10 mouse cellular contexts compared by ENCODE assay signal in the genomic region with DNA sequence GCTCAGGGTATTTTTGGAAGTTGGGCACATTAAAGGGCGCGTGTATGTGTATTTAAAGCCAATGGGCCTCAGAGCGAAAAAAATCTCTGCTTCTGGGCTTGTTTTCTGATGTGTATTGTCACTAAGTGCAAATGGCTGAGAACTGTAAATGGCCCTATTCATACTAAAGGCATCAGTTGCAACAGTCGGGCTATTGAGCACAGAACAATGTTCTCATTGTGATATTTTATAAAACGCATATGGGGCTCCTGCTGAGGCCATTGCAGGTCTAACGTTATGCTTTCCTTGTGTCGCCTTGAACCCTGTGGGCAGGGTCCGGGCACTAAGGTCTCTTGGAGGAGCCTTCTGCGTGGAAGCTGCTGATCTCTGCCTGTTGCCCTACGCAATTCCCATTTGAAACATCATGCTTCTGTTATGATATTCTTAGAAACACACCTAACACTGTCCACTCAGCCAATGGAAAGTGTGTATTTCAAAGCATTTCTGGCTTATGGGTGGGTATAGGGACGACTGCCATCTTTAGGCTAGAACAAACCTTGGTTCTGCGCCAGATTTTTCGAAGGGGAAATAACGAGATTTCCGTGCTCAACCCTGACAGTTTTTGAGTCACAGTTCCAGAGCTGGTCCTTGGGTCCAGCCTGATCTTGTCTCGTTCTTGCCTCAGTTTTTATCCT. TPM values are rescaled to one million over a fixed set of nuclear protein-coding genes. Genes with fewer than 3 reads are reported as not detected.
DNase-seq lines count a peak whose midpoint lies in the region; ATAC-seq and TF ChIP-seq lines count a peak whose summit lies in the region.
"Had no signal": no experiment of that assay in that cellular context is flagged by ENCODE, and none has a peak within 500 bp of the region (broad histone marks: within the 10 kb centered on the region; RNA-seq: fewer than 3 reads in every experiment).

No protein-coding gene starts in this region.

- TF ChIP-seq RAD21 in CH12.LX (IDR thresholded peaks at IDR 0.05; ENCODE audit: low read depth, low read length): no peak

- no peak overlapping the region for H3K4me3 ChIP-seq in kidney, embryonic 14.5 days (ENCODE audit: low read length)
- H3K4me3 ChIP-seq in CH12.LX (replicated peaks in 1 of 3; ENCODE audit: low read depth in 2 of 3, low read length in 2 of 3, poor library complexity in 1 of 3): no peak overlapping the region
- H3K4me3 ChIP-seq in embryonic facial prominence, embryonic 14.5 days (ENCODE audit: low read depth, low read length): peak overlapping the region; percentile 24
- no peak overlapping the region for H3K4me3 ChIP-seq in limb, embryonic 11.5 days (ENCODE audit: low read depth, low read length)
- H3K4me3 ChIP-seq: liver, embryonic 15.5 days had no signal

- no peak for DNase-seq in kidney, adult 8-10 months
- no peak for DNase-seq in CH12.LX (ENCODE audit: extremely low read depth)
- peak; percentile 50 for DNase-seq in embryonic facial prominence, embryonic 14.5 days (ENCODE audit: low spot score)
- no peak for DNase-seq in limb, embryonic 11.5 days (ENCODE audit: low spot score)
- no peak for DNase-seq in adrenal gland, adult (ENCODE audit: inconsistent age in 2 of 2, low spot score in 1 of 2)
- no peak for DNase-seq in cerebellum, postnatal 14 days

- peak overlapping the region; percentile 31; the same call in 1 of the 2 replicates for H3K9ac ChIP-seq in kidney, embryonic 14.5 days (ENCODE audit: low read depth, low read length)
- no peak overlapping the region for H3K9ac ChIP-seq in CH12.LX (ENCODE audit: insufficient read depth, low read depth)
- no peak overlapping the region; the same call in 1 of the 2 replicates for H3K9ac ChIP-seq in embryonic facial prominence, embryonic 14.5 days (ENCODE audit: low read depth, low read length)
- no peak overlapping the region for H3K9ac ChIP-seq in limb, embryonic 11.5 days (ENCODE audit: low read length)
- H3K9ac ChIP-seq: liver, embryonic 15.5 days had no signal

- H3K4me1 ChIP-seq in kidney, embryonic 14.5 days (ENCODE audit: control insufficient read depth, insufficient read depth, low read length): peaks cover 5% of the 10 kb centered on the region; the same call in 1 of the 2 replicates
- H3K4me1 ChIP-seq in CH12.LX (ENCODE audit: control insufficient read depth in 1 of 2, insufficient read depth in 2 of 2): peaks cover 0 to 3% of the 10 kb centered on the region in 2 experiments; a peak in 1 of 4 replicates
- H3K4me1 ChIP-seq in embryonic facial prominence, embryonic 14.5 days (ENCODE audit: control insufficient read depth, insufficient read depth, low read length): peaks cover 21% of the 10 kb centered on the region
- peaks cover 6% of the 10 kb centered on the region; the same call in 1 of the 2 replicates for H3K4me1 ChIP-seq in limb, embryonic 11.5 days (ENCODE audit: control insufficient read depth, insufficient read depth, low read length)

- no peaks in the 10 kb centered on the region for H3K79me2 ChIP-seq in CH12.LX (replicated peaks; ENCODE audit: control insufficient read depth, extremely low read depth, insufficient read depth, poor library complexity, severe bottlenecking)

- no peak for TF ChIP-seq EP300 in CH12.LX (IDR thresholded peaks at IDR 0.05; ENCODE audit: low read length)

- no peak overlapping the region for H3K27ac ChIP-seq in kidney, embryonic 14.5 days (ENCODE audit: low read depth, low read length)
- H3K27ac ChIP-seq in CH12.LX (ENCODE audit: insufficient read depth, low read depth): no peak overlapping the region
- H3K27ac ChIP-seq in embryonic facial prominence, embryonic 14.5 days (replicated peaks; ENCODE audit: low read depth, low read length): peak overlapping the region; percentile 55
- peak overlapping the region; percentile 61; the same call in 1 of the 2 replicates for H3K27ac ChIP-seq in limb, embryonic 11.5 days (replicated peaks; ENCODE audit: low read depth, low read length)
- H3K27ac ChIP-seq: liver, embryonic 15.5 days had no signal

- no peak for TF ChIP-seq POLR2A in CH12.LX (IDR thresholded peaks at IDR 0.05; ENCODE audit: low read depth, low read length)

- no peaks in the 10 kb centered on the region for H3K36me3 ChIP-seq in kidney, embryonic 14.5 days (ENCODE audit: control insufficient read depth, insufficient read depth, low read length)
- no peaks in the 10 kb centered on the region for H3K36me3 ChIP-seq in CH12.LX (replicated peaks in 1 of 2; ENCODE audit: control insufficient read depth in 1 of 2, insufficient read depth in 1 of 2, low read length in 1 of 2)
- 0 out of 2 replicates have a peak, but pooled peaks cover 4% of the 10 kb centered on the region for H3K36me3 ChIP-seq in embryonic facial prominence, embryonic 14.5 days (ENCODE audit: control insufficient read depth, insufficient read depth, low read length)
- H3K36me3 ChIP-seq in limb, embryonic 11.5 days (ENCODE audit: control insufficient read depth, insufficient read depth, low read length): no peaks in the 10 kb centered on the region
- H3K36me3 ChIP-seq: liver, embryonic 15.5 days had no signal

- H3K27me3 ChIP-seq in kidney, embryonic 14.5 days (ENCODE audit: control insufficient read depth, insufficient read depth, low read length): peaks cover 44% of the 10 kb centered on the region
- H3K27me3 ChIP-seq in CH12.LX (replicated peaks): peaks cover 8% of the 10 kb centered on the region
- peaks cover 52% of the 10 kb centered on the region for H3K27me3 ChIP-seq in embryonic facial prominence, embryonic 14.5 days (replicated peaks; ENCODE audit: control insufficient read depth, insufficient read depth, low read length)
- H3K27me3 ChIP-seq in limb, embryonic 11.5 days (ENCODE audit: control insufficient read depth, insufficient read depth, low read length): peaks cover 29% of the 10 kb centered on the region

- WGBS in kidney, embryonic 14.5 days: 43% methylated on average over 16 of the region's 16 CpGs
- WGBS in embryonic facial prominence, embryonic 14.5 days: 20% methylated on average over 16 of the region's 16 CpGs
- WGBS in limb, embryonic 11.5 days: 41% methylated on average over 16 of the region's 16 CpGs

- H3K4me2 ChIP-seq in kidney, embryonic 14.5 days (replicated peaks; ENCODE audit: low read depth, low read length): peak overlapping the region; percentile 41
- peak overlapping the region; percentile 9 for H3K4me2 ChIP-seq in CH12.LX (ENCODE audit: insufficient read depth, low read depth, poor library complexity, severe bottlenecking)
- H3K4me2 ChIP-seq in embryonic facial prominence, embryonic 14.5 days (ENCODE audit: low read depth, low read length): peak overlapping the region; percentile 57
- H3K4me2 ChIP-seq in limb, embryonic 11.5 days (ENCODE audit: low read depth, severe bottlenecking): peak overlapping the region; percentile 42; the same call in 1 of the 2 replicates

- no peak for ATAC-seq in kidney, embryonic 14.5 days (ENCODE audit: low FRiP score, low TSS enrichment)
- ATAC-seq in embryonic facial prominence, embryonic 14.5 days (ENCODE audit: low read depth): peak; percentile 27; the same call in 1 of the 2 replicates
- peak; percentile 18; the same call in 1 of the 2 replicates for ATAC-seq in limb, embryonic 11.5 days (ENCODE audit: insufficient number of reproducible peaks, low FRiP score, low TSS enrichment, low read depth)
- no peak for ATAC-seq in erythroblast, adult 5-6 weeks (replicated peaks; ENCODE audit: low FRiP score, poor library complexity, severe bottlenecking)

- in situ Hi-C loops in CH12.LX (cut with MboI; ENCODE audit: low pct_ligation_motif_present, low pct_unique_long_range_greater_than_20kb, low sequenced_read_pairs): loop anchor here (5.0 to 10.0 kb wide), 3 partner anchors 93 to 385 kb away; a partner anchor contains a TSS

- dilution Hi-C loops in CH12.LX (cut with MboI; ENCODE audit: extremely low pct_ligation_motif_present, extremely low pct_unique_long_range_greater_than_20kb, low sequenced_read_pairs): no loop called here

- no peaks in the 10 kb centered on the region for H3K9me3 ChIP-seq in kidney, embryonic 14.5 days (ENCODE audit: control insufficient read depth, low read length)
- no peaks in the 10 kb centered on the region for H3K9me3 ChIP-seq in CH12.LX (replicated peaks; ENCODE audit: low read length)
- no peaks in the 10 kb centered on the region for H3K9me3 ChIP-seq in embryonic facial prominence, embryonic 14.5 days (ENCODE audit: control insufficient read depth, low read length)
- no peaks in the 10 kb centered on the region for H3K9me3 ChIP-seq in limb, embryonic 11.5 days (ENCODE audit: control insufficient read depth, low read length)
- H3K9me3 ChIP-seq: liver, embryonic 15.5 days had no signal

- no peak for TF ChIP-seq CTCF in CH12.LX (conservative IDR thresholded peaks at IDR 0.05 in 1 of 2, IDR thresholded peaks at IDR 0.05 in 1 of 2; ENCODE audit: low read depth in 2 of 2, low read length in 2 of 2)

RNA-seq across cellular contexts. Expression of a gene that starts 0.8 kb away (rescaled TPM):
- not detected in 2 replicates for polyA plus RNA-seq in kidney, embryonic 14.5 days (2014; fragmentation: Nextera tagmentation; extraction: Ambion mirVana)
- total RNA-seq in CH12.LX (2012; rRNA removed): not detected in 2 replicates
- not detected in 2 replicates for total RNA-seq in CH12.LX (2014; rRNA removed)
- not detected in 2 replicates for polyA plus RNA-seq in CH12.LX (2012; ENCODE audit: insufficient read length, low read depth)
- not detected in 2 replicates for polyA plus RNA-seq in embryonic facial prominence, embryonic 14.5 days (2014; fragmentation: Nextera tagmentation; extraction: Ambion mirVana)
- not detected in 2 replicates for polyA plus RNA-seq in limb, embryonic 11.5 days (2014; fragmentation: Nextera tagmentation; extraction: Ambion mirVana)
- total RNA-seq in erythroblast, adult 5-6 weeks (2015; ENCODE audit: low replicate concordance): not detected in 2 replicates
- total RNA-seq in erythroblast, adult 5-6 weeks (2017; ENCODE audit: low replicate concordance): not detected in 2 replicates
- polyA plus RNA-seq: liver, embryonic 15.5 days; Patski had no signal

RNA-seq across cellular contexts. Expression of a gene that starts 10.5 kb away (rescaled TPM):
- polyA plus RNA-seq in kidney, embryonic 14.5 days (2014; fragmentation: Nextera tagmentation; extraction: Ambion mirVana): not detected in 2 replicates
- total RNA-seq in CH12.LX (2012; rRNA removed) (not detected in 2 replicates), CH12.LX (2014; rRNA removed) (not detected in 2 replicates)
- polyA plus RNA-seq in CH12.LX (2012; ENCODE audit: insufficient read length, low read depth): not detected in 2 replicates
- polyA plus RNA-seq in embryonic facial prominence, embryonic 14.5 days (2014; fragmentation: Nextera tagmentation; extraction: Ambion mirVana): not detected in 2 replicates
- polyA plus RNA-seq in limb, embryonic 11.5 days (2014; fragmentation: Nextera tagmentation; extraction: Ambion mirVana): not detected in 2 replicates
- 2.3 and 2.5 TPM in 2 replicates for total RNA-seq in erythroblast, adult 5-6 weeks (2015; ENCODE audit: low replicate concordance)
- total RNA-seq in erythroblast, adult 5-6 weeks (2017; ENCODE audit: low replicate concordance): 5.2 and 6.7 TPM in 2 replicates
- polyA plus RNA-seq: Patski had no signal

RNA-seq across cellular contexts. Expression of a gene that starts 10.6 kb away (rescaled TPM):
- 0.09 and 0.14 TPM in 2 replicates for polyA plus RNA-seq in kidney, embryonic 14.5 days (2014; fragmentation: Nextera tagmentation; extraction: Ambion mirVana)
- total RNA-seq in CH12.LX (2012; rRNA removed) (not detected in 2 replicates), CH12.LX (2014; rRNA removed) (not detected in 2 replicates)
- not detected in 2 replicates for polyA plus RNA-seq in CH12.LX (2012; ENCODE audit: insufficient read length, low read depth)
- polyA plus RNA-seq in embryonic facial prominence, embryonic 14.5 days (2014; fragmentation: Nextera tagmentation; extraction: Ambion mirVana): 1.00 and 1.0 TPM in 2 replicates
- polyA plus RNA-seq in limb, embryonic 11.5 days (2014; fragmentation: Nextera tagmentation; extraction: Ambion mirVana): 0.08 and 0.20 TPM in 2 replicates
- total RNA-seq in erythroblast, adult 5-6 weeks (2015; ENCODE audit: low replicate concordance): 178 and 210 TPM in 2 replicates
- 298 and 357 TPM in 2 replicates for total RNA-seq in erythroblast, adult 5-6 weeks (2017; ENCODE audit: low replicate concordance)
- polyA plus RNA-seq: Patski had no signal

RNA-seq across cellular contexts. Expression of a gene that starts 12.4 kb away (rescaled TPM):
- polyA plus RNA-seq in kidney, embryonic 14.5 days (2014; fragmentation: Nextera tagmentation; extraction: Ambion mirVana): 1.2 and 1.9 TPM in 2 replicates
- not detected in 2 replicates for total RNA-seq in CH12.LX (2012; rRNA removed)
- total RNA-seq in CH12.LX (2014; rRNA removed): not detected in 2 replicates
- not detected in 2 replicates for polyA plus RNA-seq in CH12.LX (2012; ENCODE audit: insufficient read length, low read depth)
- polyA plus RNA-seq in embryonic facial prominence, embryonic 14.5 days (2014; fragmentation: Nextera tagmentation; extraction: Ambion mirVana): 2.9 and 4.0 TPM in 2 replicates
- 4.6 and 4.7 TPM in 2 replicates for polyA plus RNA-seq in limb, embryonic 11.5 days (2014; fragmentation: Nextera tagmentation; extraction: Ambion mirVana)
- not detected in 2 replicates for total RNA-seq in erythroblast, adult 5-6 weeks (2015; ENCODE audit: low replicate concordance)
- total RNA-seq in erythroblast, adult 5-6 weeks (2017; ENCODE audit: low replicate concordance): not detected in 2 replicates
- polyA plus RNA-seq: Patski had no signal

RNA-seq across cellular contexts. Expression of a gene that starts 12.5 kb away (rescaled TPM):
- polyA plus RNA-seq in kidney, embryonic 14.5 days (2014; fragmentation: Nextera tagmentation; extraction: Ambion mirVana): 0.16 TPM in 1 of 2 replicates, not detected in the other
- not detected in 2 replicates for total RNA-seq in CH12.LX (2012; rRNA removed)
- total RNA-seq in CH12.LX (2014; rRNA removed): not detected in 2 replicates
- not detected in 2 replicates for polyA plus RNA-seq in CH12.LX (2012; ENCODE audit: insufficient read length, low read depth)
- not detected in 2 replicates for polyA plus RNA-seq in embryonic facial prominence, embryonic 14.5 days (2014; fragmentation: Nextera tagmentation; extraction: Ambion mirVana)
- polyA plus RNA-seq in limb, embryonic 11.5 days (2014; fragmentation: Nextera tagmentation; extraction: Ambion mirVana): 0.08 TPM in 1 of 2 replicates, not detected in the other
- total RNA-seq in erythroblast, adult 5-6 weeks (2015; ENCODE audit: low replicate concordance): not detected in 2 replicates
- total RNA-seq in erythroblast, adult 5-6 weeks (2017; ENCODE audit: low replicate concordance): not detected in 2 replicates
- polyA plus RNA-seq: Patski had no signal

Comparison
In these comparisons a context has a peak if more than half of its experiments do, and no peak if none do; other contexts are left out.
1. ATAC-seq: peak in embryonic facial prominence, embryonic 14.5 days (single experiment) and limb, embryonic 11.5 days (single experiment); none in kidney, embryonic 14.5 days (single experiment) and erythroblast, adult 5-6 weeks (single experiment).
2. H3K27ac ChIP-seq: peak in embryonic facial prominence, embryonic 14.5 days (single experiment) and limb, embryonic 11.5 days (single experiment); none in kidney, embryonic 14.5 days (single experiment) and CH12.LX (single experiment).
3. Peak in every context shown above with its lines, with median percentiles within 50 percentile points of each other: H3K4me2 ChIP-seq.